Mouse (Mus musculus) kidney, adult 2 months (tissue): ENCODE data around the gene Bmpr1a.

ENCODE experiments used
- CTCF ChIP-seq: fragments of 200-500 bp; conservative IDR thresholded peaks from 2 replicates; pipeline ENCODE4 v1.5.1; 2011; ENCODE audit warnings: low read depth, mild to moderate bottlenecking, control low read depth, low read length, moderate library complexity, mixed read lengths; ENCODE audit not compliant: insufficient read depth, insufficient read length
- POLR2A ChIP-seq: fragments of 200-500 bp; IDR thresholded peaks from one replicate; pipeline ENCODE4 v1.6.1; 2011; ENCODE audit warnings: low read depth, low read length, control low read depth

- TF ChIP-seq POLR2A = no peak
- TF ChIP-seq CTCF = no peak
These were observed 54.7 kb downstream of the Bmpr1a start for GRCm38 (mm10) chr14:34448398-34448797.
